Mouse (Mus musculus): ENCODE data around the gene Slco1a5. TPM values are rescaled to one million over a fixed set of nuclear protein-coding genes. Genes with fewer than 3 reads are reported as not detected.
A peak's percentile ranks its signal among the peaks of the same experiment; 100 is the strongest.

The Slco1a5 gene
- polyA plus RNA-seq, 1 experiment from 2014 or later, result 0.17 TPM

- Histone ChIP-seq H3K27me3 (no peaks in the 10 kb centered on the region), H3K4me2 (replicated peaks) (peak within 1 kb of the TSS; percentile 47), H3K4me3 (peak within 1 kb of the TSS; percentile 95), H3K4me1 (peaks cover 12% of the 10 kb centered on the region), H3K36me3 (peaks cover 21% of the 10 kb centered on the region), H3K9me3 (no peaks in the 10 kb centered on the region), H3K9ac (replicated peaks) (peak within 1 kb of the TSS; percentile 67), H3K27ac (replicated peaks) (peak within 1 kb of the TSS; percentile 92)
- peak; percentile 97 for ATAC-seq (replicated peaks)
- WGBS, result under 1% methylated on average over 48 of the region's 48 CpGs
These were observed 22.8 kb upstream of the Slco1a5 start, which contains the start of gene Pyroxd1 for GRCm38 (mm10) chr6:142345440-142346038. TSS of gene Pyroxd1 (plus strand) at chr6:142345654.

DNA sequence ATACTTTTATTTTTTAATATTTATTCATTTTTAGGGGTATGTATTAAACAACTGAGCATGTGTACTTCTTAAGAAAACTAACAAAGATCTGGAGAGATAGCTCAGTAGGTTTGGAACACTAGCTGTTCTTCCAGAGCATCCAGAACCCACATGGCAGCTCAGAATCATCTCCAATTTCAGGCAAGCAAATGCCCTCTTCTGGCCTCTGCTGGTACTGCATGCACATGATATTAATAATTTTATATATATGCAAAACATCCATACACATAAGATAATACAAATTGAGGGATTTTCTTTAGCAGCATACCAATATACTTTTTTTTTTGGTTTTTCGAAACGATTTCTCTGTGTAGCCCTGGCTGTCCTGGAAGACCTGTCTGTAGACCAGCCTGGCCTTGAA lies 20.8 kb upstream of the Slco1a5 start:
- H3K36me3 ChIP-seq, result peaks cover 3% of the 10 kb centered on the region; the same call in 1 of the 2 replicates
- no peak overlapping the region for H3K9ac ChIP-seq (replicated peaks)
- H3K27ac ChIP-seq (replicated peaks), result no peak overlapping the region
- ATAC-seq (replicated peaks), result no peak
- peaks cover 12% of the 10 kb centered on the region for H3K4me1 ChIP-seq
- no peak overlapping the region for H3K4me2 ChIP-seq (replicated peaks)
- H3K4me3 ChIP-seq, result no peak overlapping the region
- 77% methylated on average over 2 of the region's 2 CpGs for WGBS
- no peaks in the 10 kb centered on the region for H3K27me3 ChIP-seq
- no peaks in the 10 kb centered on the region for H3K9me3 ChIP-seq

- Histone ChIP-seq H3K27me3 (no peaks in the 10 kb centered on the region), H3K4me3 (no peak overlapping the region), H3K4me2 (replicated peaks) (no peak overlapping the region), H3K9ac (replicated peaks) (no peak overlapping the region), H3K4me1 (no peaks in the 10 kb centered on the region), H3K27ac (replicated peaks) (no peak overlapping the region), H3K9me3 (no peaks in the 10 kb centered on the region), H3K36me3 (no peaks in the 10 kb centered on the region)
- ATAC-seq (replicated peaks), result no peak
- WGBS, result 65% methylated on average over 2 of the region's 2 CpGs
These were observed 16.8 kb upstream of the Slco1a5 start for GRCm38 (mm10) chr6:142339576-142339975.

GRCm38 (mm10) chr6:142338961-142339360 lies 16.2 kb upstream of the Slco1a5 start:
- Histone ChIP-seq H3K9ac (replicated peaks) (no peak overlapping the region), H3K27ac (replicated peaks) (no peak overlapping the region), H3K9me3 (no peaks in the 10 kb centered on the region), H3K4me3 (no peak overlapping the region), H3K36me3 (no peaks in the 10 kb centered on the region), H3K4me1 (no peaks in the 10 kb centered on the region), H3K27me3 (no peaks in the 10 kb centered on the region), H3K4me2 (replicated peaks) (no peak overlapping the region)
- WGBS, result 57% methylated on average over 2 of the region's 2 CpGs
- no peak for ATAC-seq (replicated peaks)

DNA sequence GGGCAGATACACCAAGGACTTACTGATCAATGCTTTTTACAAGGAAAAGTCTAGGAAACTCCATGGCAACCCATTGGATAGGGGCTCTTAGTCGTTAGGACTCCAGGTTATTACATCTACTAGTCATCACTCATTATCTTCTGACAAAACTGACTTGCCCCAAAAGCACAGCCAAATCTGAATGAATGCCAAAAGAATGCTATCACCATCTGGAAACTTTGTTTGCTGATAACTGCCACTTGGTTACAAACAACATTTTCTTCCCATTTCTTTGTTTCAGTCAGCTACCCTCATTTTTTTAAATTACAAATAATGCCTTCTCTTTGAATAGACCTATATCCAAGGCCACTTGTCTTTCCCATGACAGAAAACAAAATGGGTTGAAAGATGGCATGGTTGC lies 6.4 kb upstream of the Slco1a5 start:
- no peaks in the 10 kb centered on the region for H3K9me3 ChIP-seq
- H3K9ac ChIP-seq (replicated peaks), result no peak overlapping the region
- H3K36me3 ChIP-seq, result no peaks in the 10 kb centered on the region
- H3K4me2 ChIP-seq (replicated peaks), result no peak overlapping the region
- no peaks in the 10 kb centered on the region for H3K27me3 ChIP-seq
- no peak for ATAC-seq (replicated peaks)
- 48% methylated on average over 1 of the region's 1 CpGs for WGBS
- H3K4me1 ChIP-seq, result no peaks in the 10 kb centered on the region
- H3K27ac ChIP-seq (replicated peaks), result no peak overlapping the region
- no peak overlapping the region for H3K4me3 ChIP-seq

DNA sequence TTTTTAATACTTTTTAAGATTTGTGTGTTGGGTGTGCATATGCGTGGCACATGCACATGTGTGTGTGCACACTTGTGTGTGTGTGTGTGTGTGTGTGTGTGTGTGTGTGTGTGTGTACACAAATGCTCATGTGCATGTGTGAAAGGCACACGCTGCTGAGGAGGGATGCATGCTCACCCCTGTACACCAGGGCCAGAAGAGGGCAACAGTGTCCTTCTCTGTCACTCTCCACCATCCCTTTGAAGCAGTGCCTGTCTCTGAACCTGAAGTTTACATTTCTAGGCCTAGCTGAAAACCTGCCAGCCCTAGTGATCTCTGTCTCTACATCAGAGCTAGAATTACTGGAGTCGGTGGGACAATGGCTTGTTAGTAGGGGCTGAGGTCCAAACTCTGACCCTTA lies 3.8 kb upstream of the Slco1a5 start:
- Histone ChIP-seq H3K4me1 (no peaks in the 10 kb centered on the region), H3K4me3 (no peak overlapping the region), H3K9ac (replicated peaks) (no peak overlapping the region), H3K4me2 (replicated peaks) (no peak overlapping the region), H3K9me3 (no peaks in the 10 kb centered on the region), H3K27me3 (no peaks in the 10 kb centered on the region), H3K36me3 (no peaks in the 10 kb centered on the region), H3K27ac (replicated peaks) (no peak overlapping the region)
- ATAC-seq (replicated peaks), result no peak
- WGBS, result 78% methylated on average over 3 of the region's 3 CpGs

- ATAC-seq (replicated peaks), result no peak
These were observed 5.7 kb downstream of the Slco1a5 start for GRCm38 (mm10) chr6:142317106-142317505.

DNA sequence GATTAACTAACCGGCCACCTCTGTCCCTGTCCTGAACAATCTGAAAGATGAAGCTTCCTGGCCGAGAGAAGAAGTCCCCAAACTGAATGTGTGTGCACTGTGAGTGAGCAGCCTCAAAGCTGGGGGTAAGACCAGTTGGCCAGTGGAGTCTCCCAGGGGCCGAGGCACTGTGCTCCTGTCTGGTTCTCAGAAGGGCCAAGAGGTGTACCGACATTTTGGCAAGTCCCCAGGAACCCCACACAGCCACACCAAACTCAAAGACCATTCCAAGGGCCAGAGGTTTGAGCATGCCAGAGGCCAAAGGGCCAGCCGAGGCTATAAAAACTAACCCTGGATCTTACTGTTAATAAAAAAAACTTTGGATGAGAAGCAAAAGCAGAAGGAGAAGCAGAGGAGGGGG lies 8.5 kb downstream of the Slco1a5 start:
- Histone ChIP-seq H3K4me2 (replicated peaks) (no peak overlapping the region), H3K27me3 (no peaks in the 10 kb centered on the region), H3K9ac (replicated peaks) (no peak overlapping the region), H3K9me3 (0 out of 2 replicates have a peak, but pooled peaks cover 2% of the 10 kb centered on the region), H3K27ac (replicated peaks) (no peak overlapping the region), H3K36me3 (no peaks in the 10 kb centered on the region), H3K4me1 (no peaks in the 10 kb centered on the region), H3K4me3 (no peak overlapping the region)
- no peak for ATAC-seq (replicated peaks)
- WGBS, result 88% methylated on average over 5 of the region's 5 CpGs

More at GRCm38 (mm10) chr6:142317106-142317505, 5.7 kb downstream of the Slco1a5 start:
- Histone ChIP-seq H3K9me3 (no peaks in the 10 kb centered on the region), H3K4me1 (no peaks in the 10 kb centered on the region), H3K27me3 (no peaks in the 10 kb centered on the region), H3K27ac (replicated peaks) (no peak overlapping the region), H3K4me2 (replicated peaks) (no peak overlapping the region), H3K4me3 (no peak overlapping the region), H3K36me3 (no peaks in the 10 kb centered on the region), H3K9ac (replicated peaks) (no peak overlapping the region)

DNA sequence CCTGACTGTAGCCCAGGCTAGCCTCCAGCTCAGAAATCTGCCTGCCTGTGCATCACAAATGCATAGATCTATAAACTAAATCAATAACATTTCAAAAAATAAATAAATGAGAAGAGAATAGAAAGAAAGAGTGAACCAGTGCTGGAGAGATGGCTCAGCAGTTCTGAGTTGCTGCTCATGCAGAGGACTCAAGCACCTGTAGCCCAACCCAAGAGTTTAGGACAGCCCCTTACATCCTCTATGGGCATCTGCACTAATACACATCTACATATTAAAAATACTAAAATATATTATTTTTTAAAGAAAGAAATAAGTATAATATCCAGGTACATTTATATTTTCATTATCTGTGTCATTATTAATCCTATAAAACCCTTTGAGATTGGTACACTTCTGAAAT lies 17.7 kb downstream of the Slco1a5 start:
- no peak overlapping the region for H3K4me3 ChIP-seq
- no peaks in the 10 kb centered on the region for H3K4me1 ChIP-seq
- H3K9me3 ChIP-seq, result 0 out of 2 replicates have a peak, but pooled peaks cover 2% of the 10 kb centered on the region
- ATAC-seq (replicated peaks), result no peak
- H3K27me3 ChIP-seq, result no peaks in the 10 kb centered on the region
- no peak overlapping the region for H3K27ac ChIP-seq (replicated peaks)
- H3K4me2 ChIP-seq (replicated peaks), result no peak overlapping the region
- no peaks in the 10 kb centered on the region for H3K36me3 ChIP-seq
- H3K9ac ChIP-seq (replicated peaks), result no peak overlapping the region

- no peaks in the 10 kb centered on the region for H3K4me1 ChIP-seq
- no peak within 1 kb of the TSS for H3K27ac ChIP-seq (replicated peaks)
- ATAC-seq (replicated peaks), result no peak
- H3K9ac ChIP-seq (replicated peaks), result no peak within 1 kb of the TSS
- no peak within 1 kb of the TSS for H3K4me2 ChIP-seq (replicated peaks)
- no peaks in the 10 kb centered on the region for H3K27me3 ChIP-seq
- no peaks in the 10 kb centered on the region for H3K36me3 ChIP-seq
- no peak within 1 kb of the TSS for H3K4me3 ChIP-seq
- WGBS, result 67% methylated on average over 4 of the region's 4 CpGs
- H3K9me3 ChIP-seq, result no peaks in the 10 kb centered on the region
These were observed 24.7 kb downstream of the Slco1a5 start, which contains the start of gene Iapp for GRCm38 (mm10) chr6:142298098-142298497. TSS of gene Iapp (plus strand) at chr6:142298423.

GRCm38 (mm10) chr6:142289413-142290118 lies 33.2 kb downstream of the Slco1a5 start:
- Histone ChIP-seq H3K27ac (replicated peaks) (no peak overlapping the region), H3K4me1 (no peaks in the 10 kb centered on the region), H3K4me2 (replicated peaks) (no peak overlapping the region), H3K36me3 (no peaks in the 10 kb centered on the region), H3K9ac (replicated peaks) (no peak overlapping the region), H3K9me3 (no peaks in the 10 kb centered on the region), H3K4me3 (no peak overlapping the region), H3K27me3 (no peaks in the 10 kb centered on the region)
- no peak for ATAC-seq (replicated peaks)
- WGBS, result 50% methylated on average over 12 of the region's 12 CpGs

- 5% methylated on average over 4 of the region's 4 CpGs for WGBS
- Histone ChIP-seq H3K9ac (replicated peaks) (no peak overlapping the region), H3K4me1 (no peaks in the 10 kb centered on the region), H3K9me3 (no peaks in the 10 kb centered on the region), H3K4me3 (no peak overlapping the region), H3K4me2 (replicated peaks) (no peak overlapping the region), H3K36me3 (no peaks in the 10 kb centered on the region), H3K27ac (replicated peaks) (no peak overlapping the region), H3K27me3 (no peaks in the 10 kb centered on the region)
- no peak for ATAC-seq (replicated peaks)
These were observed 46.9 kb downstream of the Slco1a5 start for GRCm38 (mm10) chr6:142275721-142276442.

All from forebrain, embryonic 15.5 days (tissue).